Mouse (Mus musculus) left cerebral cortex, postnatal 25 days (tissue): ENCODE results near the gene Fam184b. TPM values are rescaled to one million over a fixed set of nuclear protein-coding genes. Genes with fewer than 3 reads are reported as not detected.
A peak's percentile ranks its signal among the peaks of the same experiment; 100 is the strongest.

ENCODE experiments used
- DNase-seq, 2 experiments: peaks; one replicate each; pipeline ENCODE4 v3.0.0; 2022; ENCODE audit warnings: low spot score in 2 of 2, mixed read lengths in 1 of 2
- intact Hi-C: fragments of 180-260 bp; cut with DNase I; formaldehyde crosslinking; loops from one replicate; pipeline ENCODE4 v1.15.1; 2025
- total RNA-seq, 2 experiments: library from RNA; stranded (reverse); gene quantifications; 2 replicates each; pipeline ENCODE4 v1.2.3; 2021

Fam184b gene
- total RNA-seq, 2 experiments from 2014 or later: 7.1 to 11.8 TPM

- DNase-seq: no peak
- intact Hi-C loops: no loop called here
These were observed 117.8 kb downstream of the Fam184b start for GRCm38 (mm10) chr5:45521601-45522000.

GRCm38 (mm10) chr5:45520809-45521110, 118.7 kb downstream of the Fam184b start:
- DNase-seq: no peak
- intact Hi-C loops: no loop called here

DNA sequence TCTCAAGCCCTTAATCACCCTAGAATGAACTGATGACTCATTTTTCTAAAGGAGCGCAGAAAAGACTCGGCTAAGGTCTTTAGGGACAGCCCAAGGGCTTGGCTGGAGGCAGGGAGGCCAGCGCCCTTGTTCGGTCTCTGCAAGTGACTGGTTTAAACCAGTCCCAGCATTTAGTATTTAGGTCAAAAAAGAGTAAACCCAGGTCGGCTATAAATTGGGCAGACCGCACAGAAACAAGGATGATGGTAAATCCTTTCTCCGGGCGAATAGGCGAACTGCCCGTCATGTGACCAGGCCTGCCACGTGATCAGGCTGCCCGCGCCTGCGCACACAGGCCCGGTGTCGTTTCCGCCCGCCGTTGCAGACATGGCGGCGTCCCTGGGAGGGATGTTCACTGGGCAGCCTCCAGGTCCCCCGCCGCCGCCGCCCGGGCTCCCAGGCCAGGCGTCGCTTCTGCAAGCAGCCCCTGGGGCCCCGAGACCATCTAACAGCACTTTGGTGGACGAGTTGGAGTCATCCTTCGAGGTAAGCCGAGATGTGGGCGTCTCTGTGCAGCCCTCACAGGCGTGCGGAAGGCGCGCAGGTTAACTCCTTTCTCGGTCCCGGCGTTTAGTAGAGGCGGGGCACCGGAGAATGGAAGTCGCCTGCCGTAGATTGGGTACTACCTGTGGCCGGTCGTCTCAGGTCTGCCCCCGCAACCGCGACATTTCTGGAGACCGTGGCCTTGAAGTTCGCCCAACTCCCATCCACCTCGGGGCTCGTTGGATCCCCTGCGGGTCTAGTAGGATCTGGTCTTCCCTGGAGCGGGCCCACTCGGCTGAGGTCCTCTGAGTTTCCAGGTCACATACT, 119.2 kb downstream of the Fam184b start, which contains the start of gene Med28:
Med28 (plus strand) TSS at position 270 of the 849 bp plus-strand sequence.
- intact Hi-C loops: no loop called here
- peak; percentile 96 for DNase-seq

DNA sequence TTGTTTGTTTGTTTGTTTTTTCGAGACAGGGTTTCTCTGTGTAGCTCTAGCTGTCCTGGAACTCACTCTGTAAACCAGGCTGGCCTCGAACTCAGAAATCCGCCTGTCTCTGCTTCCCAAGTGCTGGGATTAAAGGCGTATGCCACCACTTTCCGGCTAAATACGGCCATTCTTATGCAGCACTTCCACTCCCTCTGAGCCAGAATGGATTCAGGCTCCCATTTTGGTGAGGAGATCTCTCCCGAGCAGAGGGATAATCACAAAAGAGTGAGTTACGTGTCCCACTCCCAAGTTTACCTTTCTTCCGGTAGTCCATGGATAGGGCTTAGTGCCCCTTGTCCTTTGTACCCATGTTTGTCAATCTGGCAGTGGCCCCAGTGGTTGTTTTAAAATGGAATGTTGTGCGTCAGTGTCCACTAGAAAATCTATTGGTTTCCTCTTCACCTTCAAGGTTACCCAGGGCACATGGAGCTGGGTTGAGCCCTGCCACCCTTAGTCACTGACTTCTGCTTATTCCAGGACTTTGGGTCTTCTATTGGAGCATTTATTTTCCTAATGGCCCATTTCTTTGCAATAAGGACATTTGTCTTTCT, 124.2 kb downstream of the Fam184b start:
- no peak for DNase-seq
- intact Hi-C loops: no loop called here

DNA sequence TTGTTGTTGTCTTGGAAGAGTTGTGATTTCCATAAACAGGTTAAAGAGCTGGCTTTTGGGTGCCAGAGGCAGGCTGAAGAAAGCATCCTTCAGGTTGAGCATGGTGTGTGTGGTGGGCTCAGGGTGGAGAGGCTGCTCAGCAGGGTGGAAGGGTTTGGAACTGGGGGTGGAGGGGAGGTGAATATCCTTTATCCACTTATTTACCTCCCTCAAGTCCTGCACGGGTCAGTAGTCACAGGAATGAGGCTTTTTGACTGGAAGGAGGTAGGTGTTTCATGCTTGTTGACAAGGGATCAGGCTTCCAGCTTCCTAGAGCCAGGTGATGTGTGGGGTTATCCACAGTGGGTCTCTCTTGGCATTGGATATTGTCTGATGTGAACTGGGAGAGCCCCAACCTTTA, 124.8 kb downstream of the Fam184b start:
- DNase-seq: no peak
- intact Hi-C loops: no loop called here

DNA sequence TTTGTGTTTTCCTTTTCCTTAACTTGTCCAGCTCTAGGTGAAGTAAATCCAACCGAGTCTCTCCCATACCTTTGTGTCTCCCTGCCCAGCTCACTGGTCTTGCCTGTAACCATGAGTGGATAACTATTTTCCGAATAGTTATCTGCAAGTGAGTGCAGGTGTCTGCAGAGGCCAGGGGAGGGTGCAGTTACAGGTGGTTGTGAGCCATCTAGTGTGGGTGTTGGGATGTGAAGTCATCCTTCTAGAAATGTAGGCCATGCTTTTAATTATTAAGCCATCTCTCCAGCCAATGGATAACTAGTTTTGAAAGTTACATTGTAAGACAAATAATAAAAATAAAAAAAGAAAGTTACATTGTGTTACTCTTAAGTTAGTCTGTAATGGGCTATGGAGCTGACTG, 125.9 kb downstream of the Fam184b start:
- no peak for DNase-seq
- intact Hi-C loops: no loop called here

GRCm38 (mm10) chr5:45512908-45513307, 126.5 kb downstream of the Fam184b start:
- intact Hi-C loops: no loop called here
- no peak for DNase-seq

DNA sequence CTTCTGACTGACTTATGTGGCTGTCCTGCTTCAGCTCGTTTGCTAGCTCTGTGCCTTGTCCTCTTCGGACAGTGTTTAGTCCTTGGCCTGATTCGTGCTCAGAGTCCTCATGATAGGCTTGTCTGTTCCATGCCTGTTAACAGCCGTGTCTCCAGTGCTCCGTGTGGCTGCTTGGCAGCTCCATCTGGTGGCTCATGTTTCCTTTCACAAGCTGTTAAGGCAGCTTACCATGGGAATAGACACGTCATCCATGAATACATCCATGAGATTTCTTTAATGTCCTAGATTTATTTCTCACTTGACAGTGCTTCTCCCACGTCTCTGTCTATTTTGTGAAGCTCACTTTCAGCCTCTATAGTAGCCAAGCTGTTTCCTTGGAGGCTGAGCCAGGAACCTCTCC, 129.3 kb downstream of the Fam184b start:
- peak in 1 of 2 experiments; percentile 72 for DNase-seq
- intact Hi-C loops: no loop called here

DNA sequence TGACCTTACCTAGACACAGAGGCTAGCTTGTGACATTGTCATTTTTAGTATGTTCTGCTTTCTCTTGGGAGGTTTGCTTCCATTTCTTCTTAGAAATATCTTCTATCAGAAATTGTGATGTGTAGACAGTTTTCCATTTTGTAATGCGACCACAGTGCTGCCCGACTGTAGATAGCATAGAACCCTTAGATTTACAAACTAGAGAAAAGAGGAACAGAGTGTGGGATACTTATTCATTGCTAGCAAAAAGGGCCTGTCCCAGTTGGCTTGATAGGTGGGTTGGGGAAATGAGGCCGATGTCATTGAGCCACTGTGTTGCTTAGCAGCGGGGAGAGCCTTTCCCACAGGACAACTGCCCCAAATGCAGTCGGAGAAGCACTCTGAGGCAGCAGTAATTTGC, 141.8 kb downstream of the Fam184b start:
- intact Hi-C loops: no loop called here

GRCm38 (mm10) chr5:45496930-45497550, 142.4 kb downstream of the Fam184b start:
- intact Hi-C loops: no loop called here

More for the DNA sequence above, 141.8 kb downstream of the Fam184b start:
- DNase-seq: no peak

GRCm38 (mm10) chr5:45496479-45496878, 142.9 kb downstream of the Fam184b start:
- intact Hi-C loops: no loop called here
- no peak for DNase-seq

More at GRCm38 (mm10) chr5:45496930-45497550, 142.4 kb downstream of the Fam184b start:
- DNase-seq: no peak

GRCm38 (mm10) chr5:45496042-45496441, 143.4 kb downstream of the Fam184b start:
- intact Hi-C loops: no loop called here

GRCm38 (mm10) chr5:45495429-45495975, 143.9 kb downstream of the Fam184b start:
- intact Hi-C loops: no loop called here

More at GRCm38 (mm10) chr5:45496042-45496441, 143.4 kb downstream of the Fam184b start:
- no peak for DNase-seq

GRCm38 (mm10) chr5:45494093-45494755, 145.2 kb downstream of the Fam184b start:
- DNase-seq: no peak
- intact Hi-C loops: no loop called here

More at GRCm38 (mm10) chr5:45495429-45495975, 143.9 kb downstream of the Fam184b start:
- DNase-seq: no peak

DNA sequence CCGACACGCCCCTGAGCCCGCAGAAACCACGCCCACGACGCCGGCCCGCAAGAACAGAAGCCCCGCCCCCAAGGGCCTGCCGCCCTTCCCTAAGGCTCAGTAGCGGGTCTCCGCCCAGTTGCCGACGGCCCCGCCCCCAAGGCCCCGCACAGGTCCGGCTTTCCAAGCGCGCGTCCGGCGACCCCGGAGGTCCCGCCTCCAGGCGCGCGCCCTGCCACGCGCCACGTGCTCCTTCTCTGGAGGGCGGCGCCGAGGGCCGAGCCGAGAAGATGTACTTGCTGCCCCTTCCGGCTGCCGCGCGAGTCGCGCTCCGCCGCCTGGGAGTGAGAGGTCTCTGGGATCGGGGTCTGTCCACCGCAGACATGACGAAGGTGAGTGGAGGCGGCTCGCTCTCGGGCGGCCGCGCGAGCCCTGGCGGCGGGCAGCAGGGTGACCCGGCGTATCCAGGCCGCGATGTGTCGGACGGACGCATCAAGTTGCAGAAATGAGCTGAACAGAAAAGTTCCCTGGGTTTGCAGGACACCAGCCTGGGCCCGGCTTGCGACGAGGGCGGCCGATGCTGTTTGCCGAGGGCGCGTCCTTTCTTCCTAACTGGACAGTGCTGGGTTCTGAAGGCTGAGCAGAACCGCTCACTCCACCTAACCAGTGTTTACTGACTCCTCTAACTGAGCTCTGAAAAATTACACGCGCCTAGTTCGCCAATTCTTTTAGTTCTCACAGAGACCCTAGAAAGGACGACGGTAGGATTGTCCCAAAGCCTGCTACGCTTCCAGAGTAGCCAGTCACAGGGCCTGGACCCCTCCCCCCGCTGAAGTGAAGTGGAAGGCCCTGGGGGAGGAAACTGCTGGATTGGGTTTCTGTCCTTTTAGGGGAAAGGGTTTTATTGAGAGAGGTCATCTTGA, 146.0 kb downstream of the Fam184b start, which contains the start of gene Lap3:
Lap3 (plus strand) TSS at position 184 of the 902 bp plus-strand sequence.
- intact Hi-C loops: no loop called here

DNA sequence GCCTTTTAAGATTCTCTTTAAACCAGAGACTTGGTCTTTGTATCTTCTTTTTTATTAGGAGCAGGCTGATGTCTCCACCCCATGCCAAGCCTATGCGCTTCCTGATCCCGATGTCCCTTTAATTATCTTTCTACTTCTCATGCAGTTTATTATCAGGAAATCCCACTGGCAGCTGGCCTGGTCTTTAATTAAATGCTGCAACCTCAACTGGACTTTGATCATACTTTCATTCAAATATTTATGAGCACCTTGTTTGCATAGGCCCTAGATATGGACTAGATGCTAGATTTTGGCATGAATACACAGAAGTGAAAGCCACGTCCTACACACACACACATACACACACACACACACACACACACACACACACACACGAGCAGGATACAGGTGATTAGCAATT, 147.6 kb downstream of the Fam184b start:
- no peak for DNase-seq
- intact Hi-C loops: no loop called here

More for the DNA sequence above, 146.0 kb downstream of the Fam184b start, which contains the start of gene Lap3:
- DNase-seq: peak; percentile 97 to 98

DNA sequence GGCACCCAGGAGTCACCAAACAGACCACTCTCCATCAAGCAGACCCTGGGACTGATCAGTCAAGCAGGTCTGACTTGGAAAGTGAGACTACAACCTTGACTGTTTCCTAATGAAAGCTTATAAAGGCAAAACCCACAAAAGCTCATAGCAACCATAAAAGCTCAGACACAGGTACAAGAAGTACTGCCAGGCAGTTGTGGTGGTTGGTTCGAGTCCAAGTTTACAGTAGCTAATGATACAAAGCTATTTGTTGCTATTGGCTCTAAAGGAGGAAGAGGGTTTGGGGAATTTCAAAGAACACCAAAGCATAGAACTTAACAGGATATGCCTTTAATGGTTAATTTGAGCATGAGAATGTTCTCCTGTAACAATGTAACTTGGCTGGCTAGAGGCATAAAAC, 155.8 kb downstream of the Fam184b start:
- DNase-seq: no peak
- intact Hi-C loops: no loop called here

- no peak for DNase-seq
- intact Hi-C loops: no loop called here
These were observed 156.8 kb downstream of the Fam184b start for GRCm38 (mm10) chr5:45482607-45483006.

GRCm38 (mm10) chr5:45481125-45481524, 158.3 kb downstream of the Fam184b start:
- intact Hi-C loops: no loop called here
- no peak for DNase-seq
